Mouse (Mus musculus): Measurements from ENCODE around the gene Caprin2. TPM values are rescaled to one million over a fixed set of nuclear protein-coding genes. Genes with fewer than 3 reads are reported as not detected.

Caprin2 gene
- polyA plus RNA-seq, 1 experiment from 2014 or later = 13.3 TPM

DNA sequence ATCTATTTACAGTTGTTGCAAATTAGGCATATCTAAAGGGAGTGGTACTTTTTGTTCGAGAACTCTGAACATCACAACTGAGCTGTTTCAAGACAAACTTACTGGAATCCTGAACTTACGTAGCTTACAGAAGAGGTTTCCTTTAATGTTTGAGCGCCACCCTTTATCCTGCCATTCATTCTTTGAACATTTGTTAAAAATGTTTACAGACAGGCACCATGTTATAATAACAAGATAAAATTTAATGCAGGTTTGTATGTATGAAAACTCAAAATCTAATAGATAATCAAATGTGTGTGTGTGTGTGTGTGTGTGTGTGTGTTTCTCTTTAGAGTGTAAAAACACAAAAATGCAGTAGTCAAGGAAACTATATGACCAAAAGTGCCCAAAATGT lies 64.3 kb downstream of the Caprin2 start:
- ATAC-seq (ENCODE audit: insufficient number of reproducible peaks, low FRiP score, low TSS enrichment, low read depth) = no peak
- Histone ChIP-seq H3K4me2 (peak overlapping the region; percentile 83), H3K4me1 (peaks cover 7% of the 10 kb centered on the region; the same call in 1 of the 2 replicates), H3K27me3 (no peaks in the 10 kb centered on the region), H3K4me3 (peak overlapping the region; percentile 91), H3K27ac (peak overlapping the region; percentile 47; the same call in 1 of the 2 replicates), H3K9ac (no peak overlapping the region), H3K36me3 (no peaks in the 10 kb centered on the region), H3K9me3 (no peaks in the 10 kb centered on the region)
- 18% methylated on average over 3 of the region's 3 CpGs for WGBS

DNA sequence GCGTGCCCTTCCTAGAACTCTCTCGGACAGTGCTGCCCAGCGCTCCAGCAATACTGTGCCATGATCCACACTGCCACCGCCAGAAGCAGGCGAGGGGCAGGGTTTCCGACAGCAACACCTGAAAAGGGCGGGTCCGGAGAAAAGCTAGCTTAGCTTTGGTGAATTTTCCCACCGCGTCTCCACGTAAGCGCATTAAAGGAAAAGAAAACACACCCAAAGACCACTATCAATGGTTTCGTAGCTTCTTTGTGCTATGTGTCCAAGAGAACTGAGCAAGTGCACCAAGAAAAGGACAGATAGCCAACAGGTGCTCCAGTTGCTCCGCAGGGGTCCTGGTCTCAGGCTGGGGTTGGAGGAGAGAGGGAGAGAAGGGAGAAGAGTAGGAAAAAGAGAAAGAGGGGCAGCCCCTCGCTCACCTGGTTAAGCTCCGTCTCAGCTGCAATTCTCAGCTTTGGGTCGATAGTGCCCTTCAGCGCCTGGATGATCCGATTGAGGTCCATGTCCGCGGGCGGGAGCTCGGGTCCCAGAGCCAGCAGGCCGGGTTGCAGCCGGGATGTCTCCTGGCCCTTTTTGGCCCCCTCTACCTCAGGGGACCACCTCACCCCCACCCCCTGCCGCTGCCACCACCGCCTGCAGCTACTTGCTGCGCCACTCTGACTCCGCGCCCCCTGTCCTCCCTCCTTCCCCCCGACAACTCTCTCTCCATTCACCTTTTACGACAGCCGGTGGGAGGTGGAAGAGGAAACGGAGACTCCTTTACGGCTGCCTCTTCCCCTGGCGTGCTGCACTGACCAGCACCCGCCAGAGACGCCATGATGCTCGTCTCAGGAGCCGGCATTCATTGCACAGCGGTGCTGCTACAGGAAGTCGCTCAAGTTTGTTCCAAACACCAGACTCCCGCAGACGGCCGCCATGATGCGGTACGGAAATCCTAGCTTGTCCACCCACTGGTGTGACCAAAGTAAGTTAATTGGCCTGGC lies 65.0 kb downstream of the Caprin2 start, which contains the start of gene Ipo8:
Gene Ipo8, minus strand, starts transcription at position 720 of the 980 bp plus-strand sequence.
- ATAC-seq (ENCODE audit: insufficient number of reproducible peaks, low FRiP score, low TSS enrichment, low read depth) = peak; percentile 96
- H3K4me1 ChIP-seq = peaks cover 7% of the 10 kb centered on the region; the same call in 1 of the 2 replicates
- H3K36me3 ChIP-seq = no peaks in the 10 kb centered on the region
- H3K4me2 ChIP-seq = peak within 1 kb of the TSS; percentile 83
- H3K9me3 ChIP-seq = no peaks in the 10 kb centered on the region
- peak within 1 kb of the TSS; percentile 66 for H3K9ac ChIP-seq
- peak within 1 kb of the TSS; percentile 91 for H3K4me3 ChIP-seq
- no peaks in the 10 kb centered on the region for H3K27me3 ChIP-seq
- peak within 1 kb of the TSS; percentile 71 for H3K27ac ChIP-seq
- WGBS = under 1% methylated on average over 43 of the region's 47 CpGs

GRCm38 (mm10) chr6:148830355-148830747 lies 65.7 kb downstream of the Caprin2 start:
- no peaks in the 10 kb centered on the region for H3K9me3 ChIP-seq
- H3K4me2 ChIP-seq = peak overlapping the region; percentile 83
- H3K27ac ChIP-seq = no peak overlapping the region
- H3K4me1 ChIP-seq = peaks cover 7% of the 10 kb centered on the region; the same call in 1 of the 2 replicates
- no peaks in the 10 kb centered on the region for H3K27me3 ChIP-seq
- WGBS = under 1% methylated on average over 3 of the region's 3 CpGs
- ATAC-seq (ENCODE audit: insufficient number of reproducible peaks, low FRiP score, low TSS enrichment, low read depth) = no peak
- H3K4me3 ChIP-seq = peak overlapping the region; percentile 91
- H3K36me3 ChIP-seq = no peaks in the 10 kb centered on the region
- H3K9ac ChIP-seq = peak overlapping the region; percentile 66

- Histone ChIP-seq H3K9ac (no peak overlapping the region), H3K4me1 (peaks cover 7% of the 10 kb centered on the region; the same call in 1 of the 2 replicates), H3K4me2 (no peak overlapping the region), H3K9me3 (no peaks in the 10 kb centered on the region), H3K36me3 (peaks cover 13% of the 10 kb centered on the region; the same call in 1 of the 2 replicates), H3K27ac (no peak overlapping the region), H3K27me3 (no peaks in the 10 kb centered on the region), H3K4me3 (no peak overlapping the region)
- 69% methylated on average over 4 of the region's 4 CpGs for WGBS
- ATAC-seq (ENCODE audit: insufficient number of reproducible peaks, low FRiP score, low TSS enrichment, low read depth) = no peak
These were observed 69.9 kb downstream of the Caprin2 start for GRCm38 (mm10) chr6:148826119-148826518.

- no peak overlapping the region for H3K9ac ChIP-seq
- H3K4me1 ChIP-seq = no peaks in the 10 kb centered on the region
- no peak overlapping the region for H3K27ac ChIP-seq
- H3K4me3 ChIP-seq = no peak overlapping the region
- no peaks in the 10 kb centered on the region for H3K27me3 ChIP-seq
- no peak overlapping the region for H3K4me2 ChIP-seq
- H3K36me3 ChIP-seq = peaks cover 50% of the 10 kb centered on the region
- no peak for ATAC-seq (ENCODE audit: insufficient number of reproducible peaks, low FRiP score, low TSS enrichment, low read depth)
- H3K9me3 ChIP-seq = no peaks in the 10 kb centered on the region
- 88% methylated on average over 4 of the region's 4 CpGs for WGBS
These were observed 77.3 kb downstream of the Caprin2 start for GRCm38 (mm10) chr6:148818624-148819343.

DNA sequence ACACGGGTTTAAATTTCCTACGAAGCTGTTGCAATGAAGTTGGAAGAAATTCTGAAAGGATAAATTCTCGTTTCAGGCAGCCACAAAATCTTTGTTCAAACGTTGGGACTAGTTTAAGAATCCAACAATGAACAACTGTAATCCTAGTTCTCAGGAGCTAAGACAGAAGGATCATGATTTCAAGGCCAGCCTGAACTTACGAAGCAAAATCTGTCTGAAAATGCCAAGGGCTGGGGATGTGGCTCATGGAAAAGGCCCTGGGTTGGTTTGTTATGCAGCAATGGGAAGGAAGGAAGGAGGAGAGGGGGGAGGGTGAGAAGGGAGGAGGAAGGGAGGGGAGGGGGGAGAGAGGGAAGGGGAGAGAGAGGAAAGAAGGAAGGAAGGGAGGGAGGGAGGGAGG lies 79.3 kb downstream of the Caprin2 start:
- H3K36me3 ChIP-seq = peaks cover 56% of the 10 kb centered on the region
- no peak overlapping the region for H3K4me3 ChIP-seq
- WGBS = 82% methylated on average over 5 of the region's 5 CpGs
- H3K27ac ChIP-seq = no peak overlapping the region
- no peak overlapping the region for H3K9ac ChIP-seq
- no peak for ATAC-seq (ENCODE audit: insufficient number of reproducible peaks, low FRiP score, low TSS enrichment, low read depth)
- no peak overlapping the region for H3K4me2 ChIP-seq
- H3K4me1 ChIP-seq = no peaks in the 10 kb centered on the region
- H3K9me3 ChIP-seq = no peaks in the 10 kb centered on the region
- no peaks in the 10 kb centered on the region for H3K27me3 ChIP-seq

DNA sequence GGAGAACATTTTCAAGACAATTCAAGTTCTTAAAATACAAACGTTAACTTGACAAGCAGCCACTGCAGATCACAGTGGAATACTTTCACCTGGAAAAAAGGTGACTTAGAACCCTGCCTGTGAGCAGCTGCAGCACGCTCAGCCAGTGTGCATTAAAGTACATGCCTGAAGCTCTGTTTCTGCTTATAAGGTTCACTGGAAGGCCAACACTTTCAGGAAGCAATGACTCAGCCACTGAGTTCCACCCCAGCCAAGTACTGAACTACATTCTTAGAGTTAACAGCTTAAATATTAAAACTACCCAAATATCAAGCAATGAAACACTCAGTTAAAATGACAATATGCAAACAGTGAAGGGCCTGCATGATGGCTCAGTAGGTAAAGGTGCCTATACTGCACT lies 84.9 kb downstream of the Caprin2 start:
- Histone ChIP-seq H3K27me3 (no peaks in the 10 kb centered on the region), H3K9ac (no peak overlapping the region), H3K4me1 (no peaks in the 10 kb centered on the region), H3K4me3 (no peak overlapping the region), H3K4me2 (no peak overlapping the region), H3K36me3 (peaks cover 49% of the 10 kb centered on the region), H3K27ac (no peak overlapping the region), H3K9me3 (no peaks in the 10 kb centered on the region)
- WGBS = 78% methylated on average over 2 of the region's 2 CpGs
- no peak for ATAC-seq (ENCODE audit: insufficient number of reproducible peaks, low FRiP score, low TSS enrichment, low read depth)

DNA sequence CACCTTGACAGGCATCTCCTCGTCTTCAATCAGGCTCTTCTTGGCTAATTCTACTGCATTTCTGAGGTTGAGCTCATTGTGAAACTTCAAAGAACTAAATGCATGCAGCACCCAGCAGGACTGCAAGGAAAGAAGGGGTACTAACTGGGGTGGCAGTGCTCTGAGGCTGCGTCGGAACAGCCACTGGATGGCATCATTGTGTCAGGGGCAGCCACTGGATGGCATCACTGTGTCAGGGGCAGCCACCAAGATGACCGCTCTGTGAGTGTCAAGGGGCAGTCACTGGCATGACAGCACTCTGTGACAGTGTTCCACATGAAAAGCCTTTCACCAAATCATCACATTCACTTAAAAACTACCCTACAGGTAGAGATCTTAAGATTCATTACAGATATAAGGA lies 96.3 kb downstream of the Caprin2 start:
- 77% methylated on average over 4 of the region's 4 CpGs for WGBS
- Histone ChIP-seq H3K4me2 (no peak overlapping the region), H3K27me3 (no peaks in the 10 kb centered on the region), H3K9ac (no peak overlapping the region), H3K4me1 (no peaks in the 10 kb centered on the region), H3K27ac (no peak overlapping the region), H3K9me3 (no peaks in the 10 kb centered on the region), H3K36me3 (peaks cover 62% of the 10 kb centered on the region), H3K4me3 (no peak overlapping the region)
- no peak for ATAC-seq (ENCODE audit: insufficient number of reproducible peaks, low FRiP score, low TSS enrichment, low read depth)

GRCm38 (mm10) chr6:148795145-148795544 lies 100.9 kb downstream of the Caprin2 start:
- Histone ChIP-seq H3K36me3 (peaks cover 47% of the 10 kb centered on the region), H3K4me2 (no peak overlapping the region), H3K27me3 (no peaks in the 10 kb centered on the region), H3K4me1 (no peaks in the 10 kb centered on the region), H3K4me3 (no peak overlapping the region), H3K9ac (no peak overlapping the region), H3K27ac (no peak overlapping the region), H3K9me3 (no peaks in the 10 kb centered on the region)
- WGBS = 85% methylated on average over 2 of the region's 2 CpGs
- ATAC-seq (ENCODE audit: insufficient number of reproducible peaks, low FRiP score, low TSS enrichment, low read depth) = no peak

Other genes starting within 250 kb of the Caprin2 start
- 19.0 and 20.3 TPM in 2 replicates for gene Ipo8, start 64.8 kb downstream of the Caprin2 start, polyA plus RNA-seq (2015; fragmentation: Nextera tagmentation; extraction: Ambion mirVana)
- 58.6 and 63.9 TPM in 2 replicates for gene Sinhcaf, start 50.2 kb upstream of the Caprin2 start, polyA plus RNA-seq (2015; fragmentation: Nextera tagmentation; extraction: Ambion mirVana)
- gene Dennd5b, start 205.4 kb upstream of the Caprin2 start, polyA plus RNA-seq (2015; fragmentation: Nextera tagmentation; extraction: Ambion mirVana) = 3.4 TPM in 2 replicates
- gene Gm10203, start 233.9 kb upstream of the Caprin2 start, polyA plus RNA-seq (2015; fragmentation: Nextera tagmentation; extraction: Ambion mirVana) = not detected in 2 replicates
- gene Etfbkmt, start 243.6 kb upstream of the Caprin2 start, polyA plus RNA-seq (2015; fragmentation: Nextera tagmentation; extraction: Ambion mirVana) = 12.7 and 14.2 TPM in 2 replicates

Data from limb, embryonic 15.5 days (tissue).